Mouse (Mus musculus) left cerebral cortex, postnatal 14 days (tissue): ENCODE results near the gene Olfr685. TPM values are rescaled to one million over a fixed set of nuclear protein-coding genes. Genes with fewer than 3 reads are reported as not detected.

Experiments used
- DNase-seq, 2 experiments: peaks; one replicate each; pipeline ENCODE4 v3.0.0; 2021 to 2022; ENCODE audit warnings: low spot score in 2 of 2, mixed read lengths in 1 of 2
- intact Hi-C: fragments of 180-260 bp; cut with DNase I; formaldehyde crosslinking; loops from one replicate; pipeline ENCODE4 v1.15.1; 2025
- long read RNA-seq, 2 experiments: library from polyadenylated mRNA; stranded (forward); transcript quantifications; one replicate each; pipeline ENCODE4 v2.0.0; 2021
- total RNA-seq, 2 experiments: library from RNA; stranded (reverse); gene quantifications; 2 replicates each; pipeline ENCODE4 v1.2.3; 2021

The Olfr685 gene
- not detected for total RNA-seq
- long read RNA-seq, experiment 1 = 0 reads
- long read RNA-seq, experiment 2 = 0 reads

- intact Hi-C loops = no loop called here
- no peak for DNase-seq
These were observed at the start of gene Olfr685 for GRCm38 (mm10) chr7:105185912-105186311. Gene Olfr685 (minus strand): TSS chr7:105186012.

- no peak for DNase-seq
- intact Hi-C loops = no loop called here
These were observed 43.6 kb upstream of the Olfr685 start for GRCm38 (mm10) chr7:105229386-105229785.

- intact Hi-C loops = no loop called here
- no peak for DNase-seq
These were observed 42.3 kb upstream of the Olfr685 start for GRCm38 (mm10) chr7:105228138-105228537.

- no peak for DNase-seq
- intact Hi-C loops = no loop called here
These were observed 40.9 kb upstream of the Olfr685 start for GRCm38 (mm10) chr7:105226703-105227102.

- intact Hi-C loops = no loop called here
These were observed 40.3 kb upstream of the Olfr685 start for GRCm38 (mm10) chr7:105226072-105226471.

GRCm38 (mm10) chr7:105218281-105218680, 32.5 kb upstream of the Olfr685 start:
- DNase-seq = no peak
- intact Hi-C loops = no loop called here

More at GRCm38 (mm10) chr7:105226072-105226471, 40.3 kb upstream of the Olfr685 start:
- DNase-seq = no peak

- peak in 1 of 2 experiments; percentile 6 for DNase-seq
- intact Hi-C loops = no loop called here
These were observed 28.9 kb upstream of the Olfr685 start for GRCm38 (mm10) chr7:105214761-105215160.

- intact Hi-C loops = no loop called here
- no peak for DNase-seq
These were observed 21.6 kb upstream of the Olfr685 start, which contains the start of gene Olfr686 for GRCm38 (mm10) chr7:105207385-105207784. Gene Olfr686 (minus strand): TSS chr7:105207485.

GRCm38 (mm10) chr7:105170773-105171172, 15.0 kb downstream of the Olfr685 start:
- peak; percentile 52 to 57 for DNase-seq
- intact Hi-C loops = loop anchor here (5.0 kb wide), 2 partner anchors 307 to 357 kb away; no protein-coding TSS in a partner anchor

GRCm38 (mm10) chr7:105163553-105163952, 22.3 kb downstream of the Olfr685 start, which contains the start of gene Olfr684:
Gene Olfr684 (minus strand): TSS chr7:105163653.
- DNase-seq = no peak
- intact Hi-C loops = no loop called here

GRCm38 (mm10) chr7:105146912-105147311, 38.9 kb downstream of the Olfr685 start, which contains the start of gene Olfr683:
Gene Olfr683 (minus strand): TSS chr7:105147012.
- intact Hi-C loops = no loop called here
- DNase-seq = no peak

- intact Hi-C loops = no loop called here
- no peak for DNase-seq
These were observed 44.5 kb downstream of the Olfr685 start for GRCm38 (mm10) chr7:105141275-105141674.

Other genes with a start within 250 kb of the Olfr685 start
- gene Olfr670, start 223.4 kb downstream of the Olfr685 start, total RNA-seq = not detected
- not detected for gene Olfr671, start 206.9 kb downstream of the Olfr685 start, total RNA-seq
- not detected for gene Olfr672, start 184.0 kb downstream of the Olfr685 start, total RNA-seq
- not detected for gene Olfr675, start 157.6 kb downstream of the Olfr685 start, total RNA-seq
- not detected for gene Olfr676, start 153.3 kb downstream of the Olfr685 start, total RNA-seq
- gene Olfr677, start 134.6 kb downstream of the Olfr685 start, total RNA-seq = not detected
- not detected for gene Olfr678, start 121.5 kb downstream of the Olfr685 start, total RNA-seq
- not detected for gene Olfr679, start 104.8 kb downstream of the Olfr685 start, total RNA-seq
- gene Olfr680-ps1, start 93.2 kb downstream of the Olfr685 start, total RNA-seq = not detected
- gene Olfr681, start 69.2 kb downstream of the Olfr685 start, total RNA-seq = not detected
- gene Olfr683, start 39.0 kb downstream of the Olfr685 start, total RNA-seq = not detected
- gene Olfr684, start 22.4 kb downstream of the Olfr685 start, total RNA-seq = not detected
- not detected for gene Olfr686, start 21.5 kb upstream of the Olfr685 start, total RNA-seq
- not detected for gene Olfr688, start 102.1 kb upstream of the Olfr685 start, total RNA-seq
- not detected for gene Olfr689, start 125.2 kb upstream of the Olfr685 start, total RNA-seq
- 1 to 10 TPM in 1 of 2 experiments, under 1 TPM in 1; 0.87 to 1.1 TPM for gene Olfr690, start 148.1 kb upstream of the Olfr685 start, total RNA-seq
- gene Olfr691, start 156.3 kb upstream of the Olfr685 start, total RNA-seq = 1 to 10 TPM; 1.1 to 1.4 TPM
- gene Olfr692, start 182.2 kb upstream of the Olfr685 start, total RNA-seq = not detected
- gene Gm5901, start 189.0 kb upstream of the Olfr685 start, total RNA-seq = not detected
- gene Fam160a2, start 214.0 kb upstream of the Olfr685 start, total RNA-seq = 10 to 100 TPM; 70.2 to 74.2 TPM
- under 1 TPM; 0.37 to 0.51 TPM for gene Cnga4, start 218.6 kb upstream of the Olfr685 start, total RNA-seq
- gene Cckbr, start 239.7 kb upstream of the Olfr685 start, total RNA-seq = 10 to 100 TPM; 56.6 to 62.4 TPM